Comparison of ENCODE assay signal across 38 mouse cellular contexts in genomic region chr3:83038865-83039264, GRCm38 (mm10). TPM values are rescaled to one million over a fixed set of nuclear protein-coding genes. Genes with fewer than 3 reads are reported as not detected.
A peak's percentile ranks its signal among the peaks of the same experiment; 100 is the strongest.
DNase-seq lines count a peak whose midpoint lies in the region; ATAC-seq and TF ChIP-seq lines count a peak whose summit lies in the region.
"Had no signal": no experiment of that assay in that cellular context is flagged by ENCODE, and none has a peak within 500 bp of the region (broad histone marks: within the 10 kb centered on the region; RNA-seq: fewer than 3 reads in every experiment).

No protein-coding gene starts in this region.

- 0 out of 2 replicates have a peak, but pooled peaks cover 2% of the 10 kb centered on the region for H3K27me3 ChIP-seq in heart, adult 2 months (ENCODE audit: control insufficient read depth, insufficient read depth, low read length)
- H3K27me3 ChIP-seq in liver, adult 2 months (ENCODE audit: control insufficient read depth, insufficient read depth, low read length), result no peaks in the 10 kb centered on the region
- H3K27me3 ChIP-seq in liver, embryonic 15.5 days, result no peaks in the 10 kb centered on the region
- H3K27me3 ChIP-seq: CH12.LX; embryonic facial prominence, embryonic 15.5 days; forebrain, embryonic 13.5 days; limb, embryonic 13.5 days had no signal

- H3K27ac ChIP-seq in heart, adult 2 months, result no peak overlapping the region
- peak overlapping the region; percentile 97 for H3K27ac ChIP-seq in liver, adult 2 months (replicated peaks; ENCODE audit: insufficient read depth, low read depth, low read length)
- H3K27ac ChIP-seq in liver, embryonic 15.5 days (replicated peaks), result peak overlapping the region; percentile 74
- H3K27ac ChIP-seq: embryonic facial prominence, embryonic 10.5 days; embryonic facial prominence, embryonic 15.5 days; forebrain, embryonic 13.5 days; hindbrain, embryonic 10.5 days; limb, embryonic 13.5 days had no signal

- H3K36me3 ChIP-seq in heart, adult 2 months (ENCODE audit: control insufficient read depth, insufficient read depth, low read length), result no peaks in the 10 kb centered on the region
- H3K36me3 ChIP-seq in liver, adult 2 months (ENCODE audit: control insufficient read depth, insufficient read depth, low read length), result peaks cover 20% of the 10 kb centered on the region
- H3K36me3 ChIP-seq in liver, embryonic 15.5 days (replicated peaks), result no peaks in the 10 kb centered on the region
- H3K36me3 ChIP-seq: embryonic facial prominence, embryonic 10.5 days; embryonic facial prominence, embryonic 15.5 days; hindbrain, embryonic 10.5 days; limb, embryonic 13.5 days had no signal

- peak overlapping the region; percentile 15; the same call in 1 of the 2 replicates for H3K4me2 ChIP-seq in liver, embryonic 15.5 days
- H3K4me2 ChIP-seq: embryonic facial prominence, embryonic 15.5 days; forebrain, embryonic 13.5 days; limb, embryonic 13.5 days; lung, embryonic 14.5 days had no signal

- intact Hi-C loops in heart, adult 2 months (cut with DNase I), result no loop called here

- no peak overlapping the region for H3K9ac ChIP-seq in heart, adult 2 months (ENCODE audit: low read depth, low read length)
- H3K9ac ChIP-seq in liver, adult 2 months (ENCODE audit: low read depth, low read length), result peak overlapping the region; percentile 47; the same call in 1 of the 2 replicates
- H3K9ac ChIP-seq in liver, embryonic 15.5 days, result no peak overlapping the region
- H3K9ac ChIP-seq: embryonic facial prominence, embryonic 15.5 days; forebrain, embryonic 13.5 days; limb, embryonic 13.5 days; lung, embryonic 14.5 days had no signal

- peak; percentile 30 for DNase-seq in heart, adult 11 months
- DNase-seq in heart, adult 2 months, result no peak
- DNase-seq in brain, embryonic 14.5 days (ENCODE audit: low read depth), result peak; percentile 15
- DNase-seq in liver, adult 2 months (ENCODE audit: extremely low read depth, low read depth, low spot score), result peak; percentile 99
- DNase-seq in right cerebral cortex, postnatal 36 days (ENCODE audit: low spot score in 2 of 2), result no peak
- no peak for DNase-seq in right cerebral cortex, postnatal 4 days
- DNase-seq in ovary, postnatal 36 days (ENCODE audit: low spot score), result no peak
- DNase-seq: adrenal gland, adult 8-10 months; cerebellum, adult 8-10 months; cerebellum, postnatal 25 days; gastrocnemius, postnatal 25 days; heart, postnatal 14 days; lung, embryonic 14.5 days; lung, postnatal 14 days; right cerebral cortex, postnatal 14 days; spleen, adult 18-20 months; thymus, adult 2 months; thymus, postnatal 36 days had no signal

- no peaks in the 10 kb centered on the region for H3K9me3 ChIP-seq in liver, embryonic 15.5 days (replicated peaks)
- H3K9me3 ChIP-seq: embryonic facial prominence, embryonic 10.5 days; embryonic facial prominence, embryonic 15.5 days; forebrain, embryonic 13.5 days; hindbrain, embryonic 10.5 days; limb, embryonic 13.5 days had no signal

- no peaks in the 10 kb centered on the region for H3K79me2 ChIP-seq in heart, adult 2 months (replicated peaks; ENCODE audit: control insufficient read depth, insufficient read depth, low read length)
- no peaks in the 10 kb centered on the region for H3K79me2 ChIP-seq in liver, adult 2 months (ENCODE audit: control insufficient read depth, insufficient read depth, low read length)

- WGBS in heart, adult 2 months, result 63% methylated on average over 2 of the region's 2 CpGs
- 26% methylated on average over 2 of the region's 2 CpGs for WGBS in liver, adult 2 months
- WGBS in liver, embryonic 15.5 days (ENCODE audit: insufficient replicate concordance), result 54% methylated on average over 2 of the region's 2 CpGs

- ATAC-seq in liver, embryonic 15.5 days (ENCODE audit: insufficient read depth), result peak; percentile 53
- ATAC-seq: activated CD4-positive, CD25-positive, alpha-beta regulatory T cell, adult 4 months; forebrain, embryonic 13.5 days; hindbrain, embryonic 16.5 days; midbrain, embryonic 16.5 days had no signal

- TF ChIP-seq POLR2A in heart, adult 2 months (IDR thresholded peaks at IDR 0.05; ENCODE audit: insufficient read depth, low read depth, low read length), result no peak
- no peak for TF ChIP-seq POLR2A in brain, embryonic 14.5 days (IDR thresholded peaks at IDR 0.05; ENCODE audit: borderline replicate concordance, extremely low read depth, insufficient read depth, insufficient read length, poor library complexity, severe bottlenecking)
- TF ChIP-seq POLR2A in liver, adult 2 months (IDR thresholded peaks at IDR 0.05; ENCODE audit: extremely low read depth, insufficient read depth, low read length), result no peak

- TF ChIP-seq EP300 in heart, adult 2 months (IDR thresholded peaks at IDR 0.05; ENCODE audit: insufficient read depth, low read depth, low read length), result no peak

- H3K4me1 ChIP-seq in heart, adult 2 months (ENCODE audit: control insufficient read depth, insufficient read depth, low read length), result no peaks in the 10 kb centered on the region
- H3K4me1 ChIP-seq in liver, adult 2 months (ENCODE audit: control insufficient read depth, insufficient read depth, low read length), result peaks cover 17% of the 10 kb centered on the region
- H3K4me1 ChIP-seq in liver, embryonic 15.5 days (replicated peaks), result 0 out of 2 replicates have a peak, but pooled peaks cover 3% of the 10 kb centered on the region
- H3K4me1 ChIP-seq: embryonic facial prominence, embryonic 15.5 days; forebrain, embryonic 13.5 days; hindbrain, embryonic 10.5 days; limb, embryonic 13.5 days had no signal

- H3K4me3 ChIP-seq in heart, adult 2 months, result no peak overlapping the region
- H3K4me3 ChIP-seq in liver, adult 2 months (ENCODE audit: insufficient read depth, low read depth, low read length), result no peak overlapping the region
- no peak overlapping the region for H3K4me3 ChIP-seq in liver, embryonic 15.5 days (replicated peaks)
- H3K4me3 ChIP-seq: embryonic facial prominence, embryonic 10.5 days; embryonic facial prominence, embryonic 15.5 days; forebrain, embryonic 13.5 days; hindbrain, embryonic 10.5 days; limb, embryonic 13.5 days had no signal

- TF ChIP-seq CTCF in heart, adult 2 months (IDR thresholded peaks at IDR 0.05), result no peak
- TF ChIP-seq CTCF in brain, embryonic 14.5 days (IDR thresholded peaks at IDR 0.05; ENCODE audit: borderline replicate concordance, extremely low read depth, insufficient read depth, insufficient read length), result no peak
- TF ChIP-seq CTCF in liver, adult 2 months (IDR thresholded peaks at IDR 0.05; ENCODE audit: low read depth, low read length), result no peak

RNA-seq across cellular contexts. Expression of gene Fgb, which starts 10.8 kb away (rescaled TPM):
- total RNA-seq in heart, adult 2 months (2021), result not detected
- polyA plus RNA-seq in heart, adult 2 months (2012; rRNA removed), result 0.56 TPM in 1 of 2 replicates, not detected in the other
- polyA plus RNA-seq in brain, embryonic 14.5 days (2012; rRNA removed), result 0.06 and 0.08 TPM in 2 replicates
- total RNA-seq in liver, adult 2 months (2014; rRNA removed), result 2,420 and 2,798 TPM in 2 replicates
- 918 and 923 TPM in 2 replicates for polyA plus RNA-seq in liver, adult 2 months (2012; rRNA removed)
- 533 and 675 TPM in 2 replicates for polyA plus RNA-seq in liver, embryonic 15.5 days (2015; fragmentation: Nextera tagmentation; extraction: Ambion mirVana)
- total RNA-seq: CH12.LX; ES-E14; gastrocnemius, postnatal 25 days; heart, adult 8-10 months; heart, postnatal 14 days; layer of hippocampus, adult 8-10 months; layer of hippocampus, postnatal 25 days; left cerebral cortex, adult 8-10 months; left cerebral cortex, postnatal 36 days had no signal
- polyA plus RNA-seq: activated CD4-positive, CD25-positive, alpha-beta regulatory T cell, adult 4 months; C2C12; embryonic facial prominence, embryonic 10.5 days; forebrain, embryonic 13.5 days; hindbrain, embryonic 10.5 days; hindbrain, embryonic 16.5 days; limb, embryonic 13.5 days; midbrain, embryonic 16.5 days had no signal

RNA-seq across cellular contexts. Expression of gene Fga, which starts 13.0 kb away (rescaled TPM):
- total RNA-seq in heart, adult 2 months (2021), result not detected
- 0.73 TPM in 1 of 2 replicates, not detected in the other for polyA plus RNA-seq in heart, adult 2 months (2012; rRNA removed)
- polyA plus RNA-seq in brain, embryonic 14.5 days (2012; rRNA removed), result 0.09 and 0.10 TPM in 2 replicates
- total RNA-seq in liver, adult 2 months (2014; rRNA removed), result 3,320 and 3,369 TPM in 2 replicates
- 877 and 984 TPM in 2 replicates for polyA plus RNA-seq in liver, adult 2 months (2012; rRNA removed)
- polyA plus RNA-seq in liver, embryonic 15.5 days (2015; fragmentation: Nextera tagmentation; extraction: Ambion mirVana), result 921 and 1,132 TPM in 2 replicates
- total RNA-seq: CH12.LX; ES-E14; gastrocnemius, postnatal 25 days; heart, adult 8-10 months; heart, postnatal 14 days; layer of hippocampus, adult 8-10 months; left cerebral cortex, adult 8-10 months; left cerebral cortex, postnatal 36 days had no signal
- polyA plus RNA-seq: activated CD4-positive, CD25-positive, alpha-beta regulatory T cell, adult 4 months; C2C12; embryonic facial prominence, embryonic 10.5 days; forebrain, embryonic 13.5 days; heart, embryonic 14.5 days; hindbrain, embryonic 10.5 days; hindbrain, embryonic 16.5 days; midbrain, embryonic 16.5 days; neural tube, embryonic 11.5 days had no signal

RNA-seq across cellular contexts. Expression of gene Plrg1, which starts 16.5 kb away (rescaled TPM):
- total RNA-seq in heart, adult 2 months (2021), result 10 to 100 TPM; 25.6 to 27.5 TPM
- 24.4 and 40.7 TPM in 2 replicates for polyA plus RNA-seq in heart, adult 2 months (2012; rRNA removed)
- 87.6 and 101 TPM in 2 replicates for polyA plus RNA-seq in brain, embryonic 14.5 days (2012; rRNA removed)
- 34.1 and 35.1 TPM in 2 replicates for total RNA-seq in liver, adult 2 months (2014; rRNA removed)
- polyA plus RNA-seq in liver, adult 2 months (2012; rRNA removed), result 20.7 and 21.8 TPM in 2 replicates
- polyA plus RNA-seq in liver, embryonic 15.5 days (2015; fragmentation: Nextera tagmentation; extraction: Ambion mirVana), result 41.9 and 46.0 TPM in 2 replicates

RNA-seq across cellular contexts. Expression of gene Fgg, which starts 31.3 kb away (rescaled TPM):
- total RNA-seq in heart, adult 2 months (2021), result not detected
- polyA plus RNA-seq in heart, adult 2 months (2012; rRNA removed), result 0.10 and 1.5 TPM in 2 replicates
- polyA plus RNA-seq in brain, embryonic 14.5 days (2012; rRNA removed), result 0.08 and 0.16 TPM in 2 replicates
- 3,843 and 4,358 TPM in 2 replicates for total RNA-seq in liver, adult 2 months (2014; rRNA removed)
- polyA plus RNA-seq in liver, adult 2 months (2012; rRNA removed), result 2,564 and 2,816 TPM in 2 replicates
- polyA plus RNA-seq in liver, embryonic 15.5 days (2015; fragmentation: Nextera tagmentation; extraction: Ambion mirVana), result 827 and 988 TPM in 2 replicates
- total RNA-seq: CH12.LX; gastrocnemius, postnatal 25 days; heart, postnatal 14 days; layer of hippocampus, adult 8-10 months; layer of hippocampus, postnatal 25 days; left cerebral cortex, adult 8-10 months; left cerebral cortex, postnatal 36 days had no signal
- polyA plus RNA-seq: activated CD4-positive, CD25-positive, alpha-beta regulatory T cell, adult 4 months; C2C12; embryonic facial prominence, embryonic 15.5 days; forebrain, embryonic 13.5 days; heart, embryonic 14.5 days; hindbrain, embryonic 10.5 days; hindbrain, embryonic 16.5 days; intestine, embryonic 14.5 days; lung, embryonic 14.5 days; midbrain, embryonic 16.5 days had no signal

Comparison
In these comparisons a context has a peak if more than half of its experiments do, and no peak if none do; other contexts are left out.
1. DNase-seq: peak in heart, adult 11 months (single experiment), brain, embryonic 14.5 days (single experiment) and liver, adult 2 months (single experiment); none in heart, adult 2 months (0 of 2), right cerebral cortex, postnatal 36 days (0 of 2), right cerebral cortex, postnatal 4 days (single experiment) and ovary, postnatal 36 days (single experiment).
2. RNA of gene Fgb, which starts 10.8 kb away (polyA plus RNA-seq): 918 to 923 TPM in liver, adult 2 months and 533 to 675 TPM in liver, embryonic 15.5 days; 0.06 to 0.08 TPM in brain, embryonic 14.5 days and 0.56 TPM in heart, adult 2 months; every median in the first group is over 100 times any median in the second.
3. RNA of gene Fga, which starts 13.0 kb away (polyA plus RNA-seq): 877 to 984 TPM in liver, adult 2 months and 921 to 1,132 TPM in liver, embryonic 15.5 days; 0.09 to 0.10 TPM in brain, embryonic 14.5 days and 0.73 TPM in heart, adult 2 months; every median in the first group is over 100 times any median in the second.